Mouse (Mus musculus) liver, embryonic 16.5 days (tissue): ENCODE data around the gene Btbd35f30. TPM values are rescaled to one million over a fixed set of nuclear protein-coding genes. Genes with fewer than 3 reads are reported as not detected.
"Not testable (repeated sequence)": the region's sequence is repeated elsewhere in the genome, so short reads cannot be mapped to it uniquely, and the experiment has no call there.

Experiments used
- ATAC-seq: fragments of 200-750 bp; cut with Nextera tagmentation; 2 replicates; pipeline ENCODE4 v1.8.0; 2017; ENCODE audit warnings: low read depth, mild to moderate bottlenecking, moderate number of reproducible peaks, moderate library complexity
- H3K27ac ChIP-seq: fragments of 300-500 bp; sonication (generic); 2 replicates; pipeline ENCODE4 v1.5.1; 2014; ENCODE audit warnings: mild to moderate bottlenecking, low read length
- H3K27me3 ChIP-seq: fragments of 300-500 bp; sonication (generic); 2 replicates; pipeline ENCODE4 v1.6.1; 2014; ENCODE audit warnings: low read depth, low read length, mixed read lengths; ENCODE audit not compliant: control insufficient read depth, insufficient read depth
- H3K36me3 ChIP-seq: fragments of 300-500 bp; sonication (generic); 2 replicates; pipeline ENCODE4 v1.6.1; 2014; ENCODE audit warnings: mild to moderate bottlenecking; ENCODE audit not compliant: control insufficient read depth, insufficient read depth
- H3K4me1 ChIP-seq: fragments of 300-500 bp; sonication (generic); 2 replicates; pipeline ENCODE4 v1.6.1; 2014; ENCODE audit warnings: low read depth, low read length, mixed read lengths; ENCODE audit not compliant: control insufficient read depth
- H3K4me2 ChIP-seq: fragments of 300-500 bp; sonication (generic); 2 replicates; pipeline ENCODE4 v1.6.1; 2014; ENCODE audit warnings: low read depth, low read length, mixed read lengths
- H3K4me3 ChIP-seq: fragments of 300-500 bp; sonication (generic); 2 replicates; pipeline ENCODE4 v1.5.1; 2014; ENCODE audit warnings: low read depth, mild to moderate bottlenecking, low read length
- H3K9ac ChIP-seq: fragments of 300-500 bp; sonication (generic); 2 replicates; pipeline ENCODE4 v1.6.1; 2014; ENCODE audit warnings: low read depth, low read length
- H3K9me3 ChIP-seq: fragments of 300-500 bp; sonication (generic); replicated peaks from 2 replicates; pipeline ENCODE4 v1.6.1; 2016; ENCODE audit warnings: low read length; ENCODE audit not compliant: control insufficient read depth
- WGBS: fragments of 180-500 bp; shearing (Covaris S2); extraction: QIAGEN DNeasy Blood & Tissue Kit; methylation state at CpG from one replicate; pipeline ENCODE4 v1.1.7; 2014; ENCODE audit not compliant: insufficient replicate concordance; 5-methylcytosine and 5-hydroxymethylcytosine counted together
- polyA plus RNA-seq: library from polyadenylated mRNA; unstranded; fragments of >200 nt; fragmentation: Nextera tagmentation; extraction: Ambion mirVana; gene quantifications from 2 replicates; pipeline ENCODE4 v1.2.1, GENCODE M21; 2015

Gene Btbd35f30
- not detected in 2 replicates for polyA plus RNA-seq

- H3K9ac ChIP-seq, ATAC-seq, H3K4me1 ChIP-seq, H3K4me3 ChIP-seq, H3K36me3 ChIP-seq, H3K9me3 ChIP-seq, H3K27me3 ChIP-seq, H3K27ac ChIP-seq, H3K4me2 ChIP-seq: not testable (repeated sequence)
- WGBS, result no CpG with 5 or more reads among the region's 4 CpGs
These were observed at the start of gene Btbd35f30 for GRCm38 (mm10) chrX:32894325-32894724. TSS of gene Btbd35f30 (plus strand) at chrX:32894625.

GRCm38 (mm10) chrX:32941468-32941867 is 47.0 kb downstream of the Btbd35f30 start, which contains the start of gene Gm21789:
TSS of gene Gm21789 (plus strand) at chrX:32941768.
- ATAC-seq, H3K36me3 ChIP-seq, H3K27ac ChIP-seq, H3K27me3 ChIP-seq, H3K9me3 ChIP-seq, H3K4me1 ChIP-seq, H3K4me2 ChIP-seq, H3K9ac ChIP-seq, H3K4me3 ChIP-seq: not testable (repeated sequence)
- WGBS, result no CpG with 5 or more reads among the region's 1 CpGs

Other genes starting within 250 kb of the Btbd35f30 start
- gene Gm5926, start 243.9 kb upstream of the Btbd35f30 start, polyA plus RNA-seq, result not detected in 2 replicates
- gene Btbd35f21, start 168.5 kb upstream of the Btbd35f30 start, polyA plus RNA-seq, result not detected in 2 replicates
- gene Gm21789, start 47.1 kb downstream of the Btbd35f30 start, polyA plus RNA-seq, result not detected in 2 replicates
- gene Btbd35f5, start 79.3 kb downstream of the Btbd35f30 start, polyA plus RNA-seq, result not detected in 2 replicates